Mouse (Mus musculus): ENCODE measurements around the gene Rxfp4. TPM values are rescaled to one million over a fixed set of nuclear protein-coding genes. Genes with fewer than 3 reads are reported as not detected.

Gene Rxfp4
- total RNA-seq, 1 experiment, result not detected

GRCm38 (mm10) chr3:88649967-88650366, 3.0 kb downstream of the Rxfp4 start:
- DNase-seq (ENCODE audit: low read depth, low spot score), result no peak
- Histone ChIP-seq H3K36me3 (ENCODE audit: control insufficient read depth, insufficient read depth, low read length, poor library complexity, severe bottlenecking) (peaks cover 19% of the 10 kb centered on the region), H3K27ac (ENCODE audit: insufficient read depth, low read depth, low read length, poor library complexity, severe bottlenecking) (no peak overlapping the region), H3K4me3 (ENCODE audit: insufficient read depth in 1 of 2, low read depth in 1 of 2, low read length in 2 of 2, poor library complexity in 1 of 2, severe bottlenecking in 1 of 2) (no peak overlapping the region), H3K9me3 (ENCODE audit: control insufficient read depth, insufficient read depth, low read depth, low read length) (no peaks in the 10 kb centered on the region), H3K4me1 (ENCODE audit: control insufficient read depth in 2 of 2, insufficient read depth in 2 of 2, low read length in 2 of 2, poor library complexity in 1 of 2) (peaks cover 6 to 19% of the 10 kb centered on the region in 2 experiments; a peak in 3 of 4 replicates), H3K9ac (ENCODE audit: insufficient read depth, low read depth, low read length, poor library complexity, severe bottlenecking) (no peak overlapping the region)
- TF ChIP-seq CHD2 (IDR thresholded peaks at IDR 0.05; ENCODE audit: low read depth, low read length) (no peak), MAFK (IDR thresholded peaks at IDR 0.05; ENCODE audit: insufficient read depth, low read depth, low read length) (no peak), ZNF384 (IDR thresholded peaks at IDR 0.05; ENCODE audit: low read depth, low read length) (no peak), ZC3H11A (IDR thresholded peaks at IDR 0.05; ENCODE audit: borderline replicate concordance, low read depth, low read length) (no peak), HCFC1 (IDR thresholded peaks at IDR 0.05; ENCODE audit: borderline replicate concordance, insufficient read depth, low read length) (no peak)
- in situ Hi-C loops (cut with MboI; ENCODE audit: low sequenced_read_pairs in 2 of 2, unreplicated experiment in 2 of 2), result no loop called here

- DNase-seq (ENCODE audit: low read depth, low spot score), result no peak
- Histone ChIP-seq H3K4me3 (ENCODE audit: insufficient read depth in 1 of 2, low read depth in 1 of 2, low read length in 2 of 2, poor library complexity in 1 of 2, severe bottlenecking in 1 of 2) (no peak overlapping the region), H3K9me3 (ENCODE audit: control insufficient read depth, insufficient read depth, low read depth, low read length) (no peaks in the 10 kb centered on the region), H3K9ac (ENCODE audit: insufficient read depth, low read depth, low read length, poor library complexity, severe bottlenecking) (no peak overlapping the region), H3K27ac (ENCODE audit: insufficient read depth, low read depth, low read length, poor library complexity, severe bottlenecking) (no peak overlapping the region), H3K4me1 (ENCODE audit: control insufficient read depth in 2 of 2, insufficient read depth in 2 of 2, low read length in 2 of 2, poor library complexity in 1 of 2) (peaks cover 6 to 19% of the 10 kb centered on the region in 2 experiments; a peak in 3 of 4 replicates), H3K36me3 (ENCODE audit: control insufficient read depth, insufficient read depth, low read length, poor library complexity, severe bottlenecking) (peaks cover 22% of the 10 kb centered on the region)
- in situ Hi-C loops (cut with MboI; ENCODE audit: low sequenced_read_pairs in 2 of 2, unreplicated experiment in 2 of 2), result no loop called here
- TF ChIP-seq ZC3H11A (IDR thresholded peaks at IDR 0.05; ENCODE audit: borderline replicate concordance, low read depth, low read length), result no peak
- no peak for TF ChIP-seq MAFK (IDR thresholded peaks at IDR 0.05; ENCODE audit: insufficient read depth, low read depth, low read length)
- no peak for TF ChIP-seq ZNF384 (IDR thresholded peaks at IDR 0.05; ENCODE audit: low read depth, low read length)
- TF ChIP-seq CHD2 (IDR thresholded peaks at IDR 0.05; ENCODE audit: low read depth, low read length), result no peak
- no peak for TF ChIP-seq HCFC1 (IDR thresholded peaks at IDR 0.05; ENCODE audit: borderline replicate concordance, insufficient read depth, low read length)
These were observed 3.8 kb downstream of the Rxfp4 start for GRCm38 (mm10) chr3:88649186-88649585.

- no peak overlapping the region for H3K4me3 ChIP-seq (ENCODE audit: insufficient read depth in 1 of 2, low read depth in 1 of 2, low read length in 2 of 2, poor library complexity in 1 of 2, severe bottlenecking in 1 of 2)
- H3K4me1 ChIP-seq (ENCODE audit: control insufficient read depth in 2 of 2, insufficient read depth in 2 of 2, low read length in 2 of 2, poor library complexity in 1 of 2), result peaks cover 6 to 21% of the 10 kb centered on the region in 2 experiments; a peak in 3 of 4 replicates
- H3K9me3 ChIP-seq (ENCODE audit: control insufficient read depth, insufficient read depth, low read depth, low read length), result no peaks in the 10 kb centered on the region
- TF ChIP-seq HCFC1 (IDR thresholded peaks at IDR 0.05; ENCODE audit: borderline replicate concordance, insufficient read depth, low read length) (no peak), CHD2 (IDR thresholded peaks at IDR 0.05; ENCODE audit: low read depth, low read length) (no peak), ZC3H11A (IDR thresholded peaks at IDR 0.05; ENCODE audit: borderline replicate concordance, low read depth, low read length) (no peak), ZNF384 (IDR thresholded peaks at IDR 0.05; ENCODE audit: low read depth, low read length) (no peak), MAFK (IDR thresholded peaks at IDR 0.05; ENCODE audit: insufficient read depth, low read depth, low read length) (no peak)
- no peak overlapping the region for H3K27ac ChIP-seq (ENCODE audit: insufficient read depth, low read depth, low read length, poor library complexity, severe bottlenecking)
- peaks cover 26% of the 10 kb centered on the region for H3K36me3 ChIP-seq (ENCODE audit: control insufficient read depth, insufficient read depth, low read length, poor library complexity, severe bottlenecking)
- in situ Hi-C loops (cut with MboI; ENCODE audit: low sequenced_read_pairs in 2 of 2, unreplicated experiment in 2 of 2), result no loop called here
- DNase-seq (ENCODE audit: low read depth, low spot score), result no peak
- H3K9ac ChIP-seq (ENCODE audit: insufficient read depth, low read depth, low read length, poor library complexity, severe bottlenecking), result no peak overlapping the region
These were observed 4.3 kb downstream of the Rxfp4 start for GRCm38 (mm10) chr3:88648452-88649168.

- Histone ChIP-seq H3K4me3 (ENCODE audit: insufficient read depth in 1 of 2, low read depth in 1 of 2, low read length in 2 of 2, poor library complexity in 1 of 2, severe bottlenecking in 1 of 2) (no peak overlapping the region), H3K9ac (ENCODE audit: insufficient read depth, low read depth, low read length, poor library complexity, severe bottlenecking) (no peak overlapping the region), H3K36me3 (ENCODE audit: control insufficient read depth, insufficient read depth, low read length, poor library complexity, severe bottlenecking) (peaks cover 28% of the 10 kb centered on the region), H3K27ac (ENCODE audit: insufficient read depth, low read depth, low read length, poor library complexity, severe bottlenecking) (no peak overlapping the region), H3K9me3 (ENCODE audit: control insufficient read depth, insufficient read depth, low read depth, low read length) (no peaks in the 10 kb centered on the region), H3K4me1 (ENCODE audit: control insufficient read depth in 2 of 2, insufficient read depth in 2 of 2, low read length in 2 of 2, poor library complexity in 1 of 2) (peaks cover 6 to 22% of the 10 kb centered on the region in 2 experiments; a peak in 3 of 4 replicates)
- DNase-seq (ENCODE audit: low read depth, low spot score), result no peak
- TF ChIP-seq HCFC1 (IDR thresholded peaks at IDR 0.05; ENCODE audit: borderline replicate concordance, insufficient read depth, low read length), result no peak
- TF ChIP-seq MAFK (IDR thresholded peaks at IDR 0.05; ENCODE audit: insufficient read depth, low read depth, low read length), result no peak
- no peak for TF ChIP-seq CHD2 (IDR thresholded peaks at IDR 0.05; ENCODE audit: low read depth, low read length)
- TF ChIP-seq ZNF384 (IDR thresholded peaks at IDR 0.05; ENCODE audit: low read depth, low read length), result no peak
- TF ChIP-seq ZC3H11A (IDR thresholded peaks at IDR 0.05; ENCODE audit: borderline replicate concordance, low read depth, low read length), result no peak
- in situ Hi-C loops (cut with MboI; ENCODE audit: low sequenced_read_pairs in 2 of 2, unreplicated experiment in 2 of 2), result no loop called here
These were observed 5.0 kb downstream of the Rxfp4 start for GRCm38 (mm10) chr3:88647779-88648413.

Data from ES-E14 (cell line).